16 mouse cellular contexts compared by ENCODE assay signal in genomic region chrX:150541684-150542083, GRCm38 (mm10). TPM values are rescaled to one million over a fixed set of nuclear protein-coding genes. Genes with fewer than 3 reads are reported as not detected.
DNase-seq lines count a peak whose midpoint lies in the region; TF ChIP-seq lines count a peak whose summit lies in the region.
"Had no signal": no experiment of that assay in that cellular context is flagged by ENCODE, and none has a peak within 500 bp of the region (broad histone marks: within the 10 kb centered on the region; RNA-seq: fewer than 3 reads in every experiment).

No protein-coding gene starts in this region.

- H3K79me2 ChIP-seq in MEL (ENCODE audit: control insufficient read depth, insufficient read depth, low read length, poor library complexity): no peaks in the 10 kb centered on the region

- no peak for TF ChIP-seq CTCF in MEL (IDR thresholded peaks at IDR 0.05 in 2 of 3, conservative IDR thresholded peaks at IDR 0.05 in 1 of 3; ENCODE audit: control insufficient read depth in 1 of 3, insufficient read depth in 1 of 3, low read depth in 2 of 3, low read length in 3 of 3, poor library complexity in 1 of 3, severe bottlenecking in 1 of 3)

- no peaks in the 10 kb centered on the region for H3K9me3 ChIP-seq in MEL (replicated peaks; ENCODE audit: insufficient read depth, low read length)
- no peaks in the 10 kb centered on the region for H3K9me3 ChIP-seq in forebrain, embryonic 10.5 days
- H3K9me3 ChIP-seq: G1E had no signal

- peak in 1 of 2 experiments; percentile 52; a peak in 3 of 4 replicates for TF ChIP-seq EP300 in MEL (IDR thresholded peaks at IDR 0.05; ENCODE audit: low read depth in 1 of 2, low read length in 2 of 2)

- peaks cover 11 to 15% of the 10 kb centered on the region in 2 experiments for H3K4me1 ChIP-seq in MEL (ENCODE audit: control insufficient read depth in 1 of 2, insufficient read depth in 2 of 2, low read length in 2 of 2)
- H3K4me1 ChIP-seq in forebrain, embryonic 10.5 days: no peaks in the 10 kb centered on the region

- no peak overlapping the region for H3K4me3 ChIP-seq in MEL (ENCODE audit: control insufficient read depth in 1 of 2, insufficient read depth in 1 of 2, low read depth in 2 of 2, low read length in 2 of 2)
- no peak overlapping the region for H3K4me3 ChIP-seq in forebrain, embryonic 10.5 days

- H3K27me3 ChIP-seq in MEL (ENCODE audit: control insufficient read depth in 1 of 2, insufficient read depth in 2 of 2, low read length in 2 of 2): no peaks in the 10 kb centered on the region
- peaks cover 11% of the 10 kb centered on the region for H3K27me3 ChIP-seq in forebrain, embryonic 10.5 days (ENCODE audit: poor library complexity, severe bottlenecking)
- H3K27me3 ChIP-seq: CH12.LX had no signal

- peak; percentile 51 for DNase-seq in MEL (ENCODE audit: low read depth, low spot score)
- no peak for DNase-seq in forebrain, embryonic 10.5 days (ENCODE audit: extremely low spot score, low spot score)
- DNase-seq: adrenal gland, adult 2 months; adrenal gland, adult 8-10 months; adrenal gland, postnatal 10 days; adrenal gland, postnatal 14 days; adrenal gland, postnatal 25 days; adrenal gland, postnatal 36 days; B cell, adult 2 months; cerebellum, adult 11 months; cerebellum, adult 11-12 months; cerebellum, adult 18-20 months; cerebellum, adult 2 months; cerebellum, adult 8-10 months had no signal

- no peak overlapping the region for H3K9ac ChIP-seq in MEL (ENCODE audit: control insufficient read depth, low read depth, low read length, poor library complexity, severe bottlenecking)

- no peak for TF ChIP-seq POLR2A in MEL (IDR thresholded peaks at IDR 0.05; ENCODE audit: control insufficient read depth in 1 of 2, insufficient read depth in 1 of 2, low read depth in 1 of 2, low read length in 2 of 2, poor library complexity in 1 of 2)

- no peak overlapping the region; the same call in 1 of the 2 replicates for H3K27ac ChIP-seq in MEL (ENCODE audit: control insufficient read depth, low read depth, low read length)
- H3K27ac ChIP-seq in forebrain, embryonic 10.5 days: no peak overlapping the region

- peaks cover 0 to 32% of the 10 kb centered on the region in 2 experiments; a peak in 3 of 4 replicates for H3K36me3 ChIP-seq in MEL (ENCODE audit: control insufficient read depth in 1 of 2, insufficient read depth in 2 of 2, low read length in 2 of 2)
- H3K36me3 ChIP-seq in forebrain, embryonic 10.5 days (replicated peaks): peaks cover 13% of the 10 kb centered on the region
- H3K36me3 ChIP-seq: G1E had no signal

- TF ChIP-seq RAD21 in MEL (IDR thresholded peaks at IDR 0.05; ENCODE audit: low read depth, low read length): no peak

TF ChIP-seq in MEL, 35 proteins besides CTCF, POLR2A, EP300 and RAD21:
- TF ChIP-seq TAL1 (IDR thresholded peaks at IDR 0.05; ENCODE audit: low read length) (peak; percentile 46; the same call in 1 of the 2 replicates), RCOR1 (IDR thresholded peaks at IDR 0.05; ENCODE audit: low read depth, low read length) (peak; percentile 47; the same call in 1 of the 2 replicates), GATA1 (IDR thresholded peaks at IDR 0.05; ENCODE audit: low read depth, low read length) (0 out of 2 replicates have a peak, but pooled peaks have one; percentile 29), MEF2A (IDR thresholded peaks at IDR 0.05; ENCODE audit: extremely low read depth, insufficient replicate concordance, low read depth, low read length, poor library complexity, severe bottlenecking) (no peak), JUND (IDR thresholded peaks at IDR 0.05; ENCODE audit: low read depth, low read length) (no peak), ZC3H11A (IDR thresholded peaks at IDR 0.05; ENCODE audit: low read depth, low read length) (no peak)
TF ChIP-seq in MEL: peak in this region for 3.

RNA-seq across cellular contexts. Expression of gene Alas2, which starts 5.5 kb away (rescaled TPM):
- total RNA-seq in MEL (2012; rRNA removed): 22.6 and 35.6 TPM in 2 replicates
- polyA plus RNA-seq in MEL (2012; ENCODE audit: insufficient read depth in 1 of 2, insufficient read length in 2 of 2, low read depth in 1 of 2, low replicate concordance in 2 of 2, missing spikeins in 1 of 2): 10 to 100 TPM in 1 of 2 experiments, not detected in 1; 79.1 TPM
- polyA plus RNA-seq in forebrain, embryonic 10.5 days (2016; fragmentation: Nextera tagmentation; extraction: Ambion mirVana): 60.2 and 79.0 TPM in 2 replicates

RNA-seq across cellular contexts. Expression of gene Pfkfb1, which starts 46.3 kb away (rescaled TPM):
- total RNA-seq in MEL (2012; rRNA removed): 1.9 and 2.9 TPM in 2 replicates
- polyA plus RNA-seq in MEL (2012; ENCODE audit: insufficient read depth in 1 of 2, insufficient read length in 2 of 2, low read depth in 1 of 2, low replicate concordance in 2 of 2, missing spikeins in 1 of 2): 10 to 100 TPM in 1 of 2 experiments, not detected in 1; 10.3 TPM
- polyA plus RNA-seq in forebrain, embryonic 10.5 days (2016; fragmentation: Nextera tagmentation; extraction: Ambion mirVana): 7.2 and 7.9 TPM in 2 replicates

RNA-seq across cellular contexts. Expression of gene Apex2, which starts 48.0 kb away (rescaled TPM):
- total RNA-seq in MEL (2012; rRNA removed): 11.5 and 11.9 TPM in 2 replicates
- polyA plus RNA-seq in MEL (2012; ENCODE audit: insufficient read depth in 1 of 2, insufficient read length in 2 of 2, low read depth in 1 of 2, low replicate concordance in 2 of 2, missing spikeins in 1 of 2): 10 to 100 TPM in 1 of 2 experiments, not detected in 1; 23.4 TPM
- 27.7 and 30.6 TPM in 2 replicates for polyA plus RNA-seq in forebrain, embryonic 10.5 days (2016; fragmentation: Nextera tagmentation; extraction: Ambion mirVana)
